Mouse (Mus musculus) intestine, embryonic 14.5 days (tissue): ENCODE data around the gene Rabgef1. TPM values are rescaled to one million over a fixed set of nuclear protein-coding genes. Genes with fewer than 3 reads are reported as not detected.

ENCODE experiments used
- ATAC-seq: fragments of 200-750 bp; cut with Nextera tagmentation; replicated peaks from 2 replicates; pipeline ENCODE4 v1.8.0; 2017; ENCODE audit warnings: low read depth, moderate number of reproducible peaks, moderate TSS enrichment, moderate library complexity; ENCODE audit not compliant: low FRiP score, low TSS enrichment
- DNase-seq: peaks from one replicate; pipeline ENCODE4 v3.0.0-alpha.2; 2018; ENCODE audit warnings: low spot score
- H3K27ac ChIP-seq: fragments of 300-500 bp; sonication (generic); 2 replicates; pipeline ENCODE4 v1.5.1; 2014; ENCODE audit warnings: low read depth, mild to moderate bottlenecking, control low read depth
- H3K27me3 ChIP-seq: fragments of 300-500 bp; sonication (generic); replicated peaks from 2 replicates; pipeline ENCODE4 v1.6.1; 2014; ENCODE audit warnings: low read length, control low read depth; ENCODE audit not compliant: control insufficient read depth, insufficient read depth
- H3K36me3 ChIP-seq: fragments of 300-500 bp; sonication (generic); 2 replicates; pipeline ENCODE4 v1.6.1; 2014; ENCODE audit warnings: low read length, control low read depth; ENCODE audit not compliant: control insufficient read depth, insufficient read depth
- H3K4me1 ChIP-seq: fragments of 300-500 bp; sonication (generic); replicated peaks from 2 replicates; pipeline ENCODE4 v1.6.1; 2014; ENCODE audit warnings: low read length, control low read depth, mixed read lengths; ENCODE audit not compliant: control insufficient read depth, insufficient read depth
- H3K4me2 ChIP-seq: fragments of 300-500 bp; sonication (generic); 2 replicates; pipeline ENCODE4 v1.6.1; 2014; ENCODE audit warnings: low read length
- H3K4me3 ChIP-seq: fragments of 300-500 bp; sonication (generic); 2 replicates; pipeline ENCODE4 v1.5.1; 2014; ENCODE audit warnings: low read depth, low read length, control low read depth, mixed read lengths
- H3K9ac ChIP-seq: fragments of 300-500 bp; sonication (generic); 2 replicates; pipeline ENCODE4 v1.6.1; 2014; ENCODE audit warnings: mild to moderate bottlenecking, low read length
- H3K9me3 ChIP-seq: fragments of 300-500 bp; sonication (generic); 2 replicates; pipeline ENCODE4 v1.6.1; 2016; ENCODE audit warnings: low read length, control low read depth; ENCODE audit not compliant: control insufficient read depth
- WGBS: fragments of 180-500 bp; shearing (Covaris S2); extraction: QIAGEN DNeasy Blood & Tissue Kit; methylation state at CpG from one replicate; pipeline ENCODE4 v1.1.7; 2014; 5-methylcytosine and 5-hydroxymethylcytosine counted together
- polyA plus RNA-seq: library from polyadenylated mRNA; unstranded; fragments of >200 nt; fragmentation: Nextera tagmentation; extraction: Ambion mirVana; gene quantifications from 2 replicates; pipeline ENCODE4 v1.2.1, GENCODE M21; 2014

Rabgef1 gene
- polyA plus RNA-seq, 1 experiment from 2014 or later = 22.3 TPM

DNA sequence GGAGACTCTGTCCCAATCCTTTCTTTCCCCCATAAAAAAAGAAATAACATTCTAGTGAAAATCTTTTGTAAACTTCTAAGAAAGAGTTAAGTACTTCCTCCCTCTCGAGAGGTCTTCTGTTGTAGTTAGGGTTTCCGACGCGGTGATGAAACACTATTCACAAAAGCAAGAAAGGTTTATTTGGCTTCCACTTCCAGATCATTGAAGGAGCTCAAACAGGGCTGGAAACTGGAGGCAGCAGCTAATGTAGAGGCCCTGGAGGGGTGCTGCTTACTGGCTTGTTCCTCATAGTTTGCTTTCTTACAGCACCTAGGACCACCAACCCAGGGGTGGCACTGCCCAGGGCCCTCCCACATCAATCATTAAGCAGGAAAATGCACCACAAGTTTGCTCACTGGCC, 56.5 kb downstream of the Rabgef1 start:
- DNase-seq (no peak), ATAC-seq (no peak)
- Histone ChIP-seq H3K27me3 (no peaks in the 10 kb centered on the region), H3K27ac (no peak overlapping the region), H3K9ac (no peak overlapping the region), H3K4me2 (no peak overlapping the region), H3K9me3 (no peaks in the 10 kb centered on the region), H3K36me3 (peaks cover 35% of the 10 kb centered on the region), H3K4me3 (no peak overlapping the region), H3K4me1 (peaks cover 11% of the 10 kb centered on the region)
- WGBS = 51% methylated on average over 4 of the region's 4 CpGs

GRCm38 (mm10) chr5:130236302-130236701, 64.7 kb downstream of the Rabgef1 start:
- H3K27me3 ChIP-seq = no peaks in the 10 kb centered on the region
- H3K36me3 ChIP-seq = peaks cover 96% of the 10 kb centered on the region
- WGBS = 94% methylated on average over 8 of the region's 8 CpGs
- no peak for DNase-seq
- no peak overlapping the region for H3K27ac ChIP-seq
- H3K9ac ChIP-seq = no peak overlapping the region
- no peak overlapping the region for H3K4me3 ChIP-seq
- H3K9me3 ChIP-seq = no peaks in the 10 kb centered on the region
- H3K4me1 ChIP-seq = no peaks in the 10 kb centered on the region
- ATAC-seq = no peak
- no peak overlapping the region for H3K4me2 ChIP-seq

DNA sequence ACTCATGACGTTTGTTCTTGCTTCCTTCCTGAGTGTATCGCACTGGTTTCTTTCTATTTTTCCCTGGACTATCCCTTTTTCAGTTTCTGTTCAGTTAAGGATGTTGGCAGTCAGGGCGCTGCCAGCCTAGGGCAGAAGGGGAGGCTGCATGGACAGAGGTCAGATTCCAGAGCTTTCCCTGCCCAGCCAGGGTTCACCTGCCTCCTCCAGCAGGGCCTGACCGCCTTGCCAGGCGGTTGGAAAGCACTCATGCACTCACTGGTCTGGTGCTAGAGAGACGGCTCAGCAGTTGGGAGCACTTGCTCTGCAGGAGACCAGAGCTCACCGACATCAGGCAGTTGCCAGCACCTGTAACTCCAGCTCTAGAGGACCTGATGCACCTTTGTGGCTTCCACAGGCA, 67.6 kb downstream of the Rabgef1 start:
- peaks cover 95% of the 10 kb centered on the region for H3K36me3 ChIP-seq

DNA sequence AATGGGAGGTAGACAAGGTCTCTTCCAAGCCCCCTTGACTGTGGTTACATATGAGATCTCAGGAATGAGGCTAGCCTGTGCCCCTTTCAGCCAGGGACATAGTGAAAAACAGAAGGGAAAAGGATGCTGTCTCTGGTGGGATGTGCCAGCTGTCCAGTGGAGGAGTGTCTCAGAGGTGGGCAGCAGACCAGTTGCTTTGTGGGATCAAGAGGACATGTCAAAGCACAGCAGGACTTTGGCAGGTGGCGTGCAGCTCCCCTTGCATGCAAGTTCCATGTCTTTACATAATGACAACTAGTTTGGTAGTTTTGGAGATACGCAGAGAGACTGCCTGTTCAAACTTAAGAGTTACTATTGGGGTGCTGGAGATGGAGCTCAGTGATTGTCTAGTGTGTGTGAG, 68.3 kb downstream of the Rabgef1 start:
- 97% methylated on average over 2 of the region's 2 CpGs for WGBS
- Histone ChIP-seq H3K27me3 (no peaks in the 10 kb centered on the region), H3K4me3 (no peak overlapping the region), H3K9me3 (no peaks in the 10 kb centered on the region), H3K4me1 (no peaks in the 10 kb centered on the region), H3K9ac (no peak overlapping the region), H3K36me3 (peaks cover 95% of the 10 kb centered on the region), H3K4me2 (no peak overlapping the region), H3K27ac (no peak overlapping the region)
- ATAC-seq = no peak
- no peak for DNase-seq

More for the DNA sequence above, 67.6 kb downstream of the Rabgef1 start:
- Histone ChIP-seq H3K4me1 (no peaks in the 10 kb centered on the region), H3K4me3 (no peak overlapping the region), H3K9ac (no peak overlapping the region), H3K27me3 (no peaks in the 10 kb centered on the region), H3K9me3 (no peaks in the 10 kb centered on the region), H3K4me2 (no peak overlapping the region), H3K27ac (no peak overlapping the region)
- DNase-seq (no peak), ATAC-seq (no peak)
- WGBS = 90% methylated on average over 7 of the region's 7 CpGs

DNA sequence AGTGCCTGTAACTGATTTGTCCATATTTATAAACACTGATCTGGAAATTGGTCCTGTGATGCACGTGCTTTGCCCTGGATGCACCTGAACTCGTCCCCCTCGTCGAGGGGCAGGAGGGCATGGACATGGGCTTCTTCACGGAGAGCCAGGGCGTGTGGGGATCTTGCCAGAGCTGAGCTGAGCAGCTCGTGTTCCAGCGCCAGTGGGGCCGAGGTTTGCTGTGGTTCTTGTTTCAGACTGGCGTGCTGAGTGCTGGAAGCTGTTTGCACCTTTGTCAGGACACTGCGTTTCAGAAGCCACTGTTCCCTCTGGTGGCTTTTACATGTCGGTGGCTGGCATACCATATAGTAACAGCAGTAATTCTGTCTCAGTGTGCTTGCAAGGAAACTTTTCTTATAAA, 69.8 kb downstream of the Rabgef1 start:
- H3K27ac ChIP-seq = no peak overlapping the region
- DNase-seq = no peak
- no peak overlapping the region for H3K9ac ChIP-seq
- no peak overlapping the region for H3K4me3 ChIP-seq
- no peaks in the 10 kb centered on the region for H3K27me3 ChIP-seq
- H3K4me2 ChIP-seq = no peak overlapping the region
- H3K36me3 ChIP-seq = peaks cover 95% of the 10 kb centered on the region
- ATAC-seq = no peak
- H3K4me1 ChIP-seq = no peaks in the 10 kb centered on the region
- no peaks in the 10 kb centered on the region for H3K9me3 ChIP-seq
- 94% methylated on average over 12 of the region's 12 CpGs for WGBS

DNA sequence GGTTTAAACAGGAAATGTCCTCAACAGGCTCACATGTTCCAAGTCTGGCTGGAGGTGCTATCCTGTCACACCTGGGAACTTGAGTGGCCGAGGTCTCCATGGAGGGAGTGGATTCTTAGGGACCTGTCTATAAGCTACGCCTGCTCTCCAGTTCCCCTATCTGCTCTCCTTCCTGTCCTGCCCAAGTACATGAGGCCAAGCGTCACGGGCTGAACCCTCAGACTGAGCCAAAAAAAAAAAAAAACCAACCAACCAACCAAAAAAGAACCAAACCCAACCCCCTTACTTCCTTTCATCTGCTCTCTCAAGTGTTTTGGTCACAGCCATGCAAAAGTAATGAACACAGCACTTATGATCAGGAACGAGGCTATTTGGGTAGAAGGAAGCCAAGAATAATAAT, 76.2 kb downstream of the Rabgef1 start:
- 82% methylated on average over 5 of the region's 5 CpGs for WGBS
- H3K4me3 ChIP-seq = no peak overlapping the region
- H3K36me3 ChIP-seq = peaks cover 99% of the 10 kb centered on the region
- ATAC-seq = no peak
- no peak overlapping the region for H3K4me2 ChIP-seq
- no peaks in the 10 kb centered on the region for H3K4me1 ChIP-seq
- no peak for DNase-seq
- H3K9me3 ChIP-seq = no peaks in the 10 kb centered on the region
- no peaks in the 10 kb centered on the region for H3K27me3 ChIP-seq
- H3K9ac ChIP-seq = no peak overlapping the region
- no peak overlapping the region for H3K27ac ChIP-seq

DNA sequence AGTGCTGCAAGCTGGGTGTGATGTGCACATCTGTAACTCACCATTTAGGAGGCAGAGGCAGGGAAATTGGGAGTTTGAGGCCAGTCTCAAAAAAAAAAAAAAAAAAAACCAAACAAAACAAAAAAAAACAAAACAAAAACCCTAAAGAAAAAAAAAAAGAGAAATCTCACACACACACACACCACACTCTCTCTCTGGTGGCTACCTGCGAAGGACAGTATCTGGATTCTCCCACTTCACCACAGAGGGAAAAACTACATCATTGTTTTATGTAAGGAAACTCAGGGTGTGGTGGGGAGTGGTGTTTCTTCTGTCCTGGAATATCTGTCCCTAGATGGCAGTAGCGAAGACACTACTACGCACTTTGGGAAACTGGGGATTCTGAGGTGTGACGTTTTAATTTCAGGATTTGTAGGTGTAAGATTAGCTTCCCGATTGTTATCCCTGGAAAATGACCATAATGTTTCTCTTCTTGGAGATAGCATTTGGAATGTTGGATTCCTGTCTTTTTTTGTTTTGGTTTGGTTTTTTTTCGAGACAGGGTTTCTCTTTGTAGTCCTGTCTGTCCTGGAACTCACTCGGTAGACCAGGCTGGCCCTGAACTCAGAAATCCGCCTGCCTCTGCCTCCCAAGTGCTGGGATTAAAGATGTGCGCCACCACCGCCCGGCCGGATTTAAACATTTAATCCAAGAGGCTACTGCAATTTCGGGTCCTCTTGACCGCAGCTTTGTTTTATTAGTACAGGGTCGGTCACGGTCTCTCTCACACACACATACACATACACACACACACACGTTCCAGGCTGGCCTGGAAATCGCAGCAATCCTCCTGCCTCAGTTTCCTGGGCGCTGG, 82.8 kb downstream of the Rabgef1 start:
- Histone ChIP-seq H3K27ac (peak overlapping the region; percentile 85), H3K36me3 (peaks cover 45% of the 10 kb centered on the region), H3K9ac (peak overlapping the region; percentile 86), H3K27me3 (no peaks in the 10 kb centered on the region), H3K9me3 (no peaks in the 10 kb centered on the region), H3K4me3 (peak overlapping the region; percentile 62), H3K4me1 (peaks cover 8% of the 10 kb centered on the region; the same call in 1 of the 2 replicates), H3K4me2 (peak overlapping the region; percentile 56)
- 14% methylated on average over 19 of the region's 19 CpGs for whole genome bisulfite sequencing
- DNase-seq (no peak), ATAC-seq (no peak; the same call in 1 of the 2 replicates)

DNA sequence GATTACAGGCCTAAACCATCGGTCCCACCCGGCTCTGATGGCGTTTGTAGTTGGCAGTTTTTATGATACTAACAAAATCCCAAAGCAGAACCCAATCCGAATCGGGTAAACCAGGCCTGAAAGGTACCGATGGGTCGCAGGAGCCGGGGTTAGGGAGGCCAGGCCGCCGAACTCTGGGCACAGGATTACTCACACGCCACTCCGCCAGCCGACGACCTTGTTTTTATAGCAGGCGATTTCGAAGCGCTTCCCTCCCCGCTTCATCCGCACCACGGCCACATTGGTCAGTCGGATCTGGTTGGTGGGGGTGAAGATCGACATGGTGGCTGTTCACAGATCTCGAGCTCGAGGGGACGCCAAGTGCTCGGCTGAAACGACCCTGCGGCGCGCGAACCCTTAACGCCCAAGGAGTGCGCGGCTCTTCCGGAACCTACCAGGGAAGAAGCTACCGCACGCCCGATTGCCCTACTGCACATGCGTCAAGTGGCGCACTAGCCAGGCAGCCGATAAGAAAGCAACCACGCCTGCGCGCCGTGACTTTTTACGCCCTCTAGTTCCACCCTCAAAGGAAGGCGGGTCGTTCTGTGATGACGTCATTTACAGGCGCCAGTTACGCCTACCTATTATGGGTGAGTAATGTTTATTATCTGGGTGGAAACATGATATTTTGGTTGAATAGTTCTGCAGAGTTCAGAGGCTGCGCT, 83.6 kb downstream of the Rabgef1 start, which contains the start of the genes Sbds and Tyw1:
Gene Sbds, minus strand, starts transcription at position 514 of the 704 bp plus-strand sequence.
Gene Tyw1, plus strand, starts transcription at position 603 of the 704 bp plus-strand sequence.
- H3K27me3 ChIP-seq = no peaks in the 10 kb centered on the region
- H3K4me3 ChIP-seq = peak within 1 kb of the TSS; percentile 62
- ATAC-seq (peak; percentile 87), DNase-seq (peak; percentile 98)
- peak within 1 kb of the TSS; percentile 85 for H3K27ac ChIP-seq
- H3K4me1 ChIP-seq = peaks cover 8% of the 10 kb centered on the region; the same call in 1 of the 2 replicates
- peak within 1 kb of the TSS; percentile 86 for H3K9ac ChIP-seq
- H3K9me3 ChIP-seq = no peaks in the 10 kb centered on the region
- peaks cover 37% of the 10 kb centered on the region for H3K36me3 ChIP-seq
- H3K4me2 ChIP-seq = peak within 1 kb of the TSS; percentile 80
- WGBS = under 1% methylated on average over 52 of the region's 52 CpGs
